Mouse (Mus musculus) hindbrain, postnatal 0 days (tissue): ENCODE measurements around the gene Map1a. TPM values are rescaled to one million over a fixed set of nuclear protein-coding genes. Genes with fewer than 3 reads are reported as not detected.

Experiments used
- ATAC-seq: fragments of 200-750 bp; cut with Nextera tagmentation; 2 replicates; pipeline ENCODE4 v1.8.0; 2017; ENCODE audit warnings: mild to moderate bottlenecking, moderate TSS enrichment, moderate library complexity
- DNase-seq: peaks from one replicate; pipeline ENCODE4 v3.0.0-alpha.2; 2015; ENCODE audit warnings: low spot score
- H3K27ac ChIP-seq: fragments of 300-500 bp; sonication (generic); 2 replicates; pipeline ENCODE4 v1.5.1; 2014; ENCODE audit warnings: mild to moderate bottlenecking
- H3K27me3 ChIP-seq: fragments of 300-500 bp; sonication (generic); 2 replicates; pipeline ENCODE4 v1.6.1; 2014; ENCODE audit warnings: low read length, mixed read lengths; ENCODE audit not compliant: insufficient read depth
- H3K36me3 ChIP-seq: fragments of 300-500 bp; sonication (generic); 2 replicates; pipeline ENCODE4 v1.6.1; 2014; ENCODE audit warnings: low read length, mixed read lengths; ENCODE audit not compliant: insufficient read depth
- H3K4me1 ChIP-seq: fragments of 300-500 bp; sonication (generic); 2 replicates; pipeline ENCODE4 v1.6.1; 2014; ENCODE audit warnings: antibody characterized with exemption, low read length, mixed read lengths; ENCODE audit not compliant: insufficient read depth
- H3K4me2 ChIP-seq: fragments of 300-500 bp; sonication (generic); 2 replicates; pipeline ENCODE4 v1.6.1; 2014; ENCODE audit warnings: low read depth, mild to moderate bottlenecking, low read length, moderate library complexity, mixed read lengths
- H3K4me3 ChIP-seq: fragments of 300-500 bp; sonication (generic); 2 replicates; pipeline ENCODE4 v1.5.1; 2014; ENCODE audit warnings: low read length
- H3K9ac ChIP-seq: fragments of 300-500 bp; sonication (generic); replicated peaks from 2 replicates; pipeline ENCODE4 v1.6.1; 2014; ENCODE audit warnings: mild to moderate bottlenecking, low read length, moderate library complexity, mixed read lengths
- H3K9me3 ChIP-seq: fragments of 300-500 bp; sonication (generic); 2 replicates; pipeline ENCODE4 v1.6.1; 2016; ENCODE audit warnings: low read length, mixed read lengths
- CTCF ChIP-seq: IDR thresholded peaks from 2 replicates; pipeline ENCODE4 v1.5.1; 2016; ENCODE audit warnings: antibody characterized with exemption, control low read depth, low read depth
- WGBS: fragments of 180-500 bp; shearing (Covaris S2); extraction: QIAGEN DNeasy Blood & Tissue Kit; methylation state at CpG from one replicate; pipeline ENCODE4 v1.1.7; 2014; 5-methylcytosine and 5-hydroxymethylcytosine counted together
- polyA plus RNA-seq: library from polyadenylated mRNA; unstranded; fragments of >200 nt; fragmentation: Nextera tagmentation; extraction: Ambion mirVana; gene quantifications from 2 replicates; pipeline ENCODE4 v1.2.1, GENCODE M21; 2015
- total RNA-seq: library from RNA; depleted of rRNA; stranded (reverse); fragments of >200 nt; gene quantifications from 2 replicates; pipeline ENCODE4 v1.2.3, GENCODE M21; 2014

Map1a gene
- total and polyA plus RNA-seq, 2 experiments from 2014 or later, result 72.5 to 160 TPM

DNA sequence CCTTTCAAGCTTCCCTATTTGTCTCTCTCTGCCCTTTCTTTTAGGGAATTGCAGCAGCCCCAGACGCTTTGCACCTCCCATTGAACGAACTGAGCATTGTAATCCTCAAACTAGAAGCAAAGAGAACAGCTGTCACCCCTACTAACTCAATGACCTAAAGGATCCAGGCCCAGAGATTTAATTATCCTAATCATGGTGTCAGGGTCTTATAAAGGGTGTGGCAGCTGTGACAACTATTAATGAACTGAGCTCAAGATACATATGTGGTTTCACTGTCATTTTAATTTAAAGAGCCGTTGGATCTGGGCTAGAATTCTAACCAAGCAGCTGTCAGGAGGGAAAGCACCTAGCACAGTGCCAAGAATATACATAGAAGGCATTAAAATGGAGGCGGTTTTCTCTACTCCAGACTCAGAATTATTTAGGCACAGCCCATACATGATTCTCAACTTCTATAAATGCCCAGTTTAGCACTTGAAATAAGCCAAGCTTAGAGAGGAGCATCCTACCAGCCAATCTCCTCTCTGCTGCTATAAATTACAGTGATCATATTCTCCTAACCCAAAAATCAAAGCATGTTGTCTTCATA is 17.4 kb upstream of the Map1a start:
- Histone ChIP-seq H3K27me3 (no peaks in the 10 kb centered on the region), H3K36me3 (no peaks in the 10 kb centered on the region), H3K4me3 (peak overlapping the region; percentile 98), H3K4me2 (peak overlapping the region; percentile 62), H3K27ac (peak overlapping the region; percentile 95), H3K9me3 (no peaks in the 10 kb centered on the region), H3K9ac (peak overlapping the region; percentile 87; the same call in 1 of the 2 replicates), H3K4me1 (peaks cover 8% of the 10 kb centered on the region; the same call in 1 of the 2 replicates)
- ATAC-seq (no peak), DNase-seq (peak; percentile 24)
- TF ChIP-seq CTCF, result no peak
- WGBS, result 10% methylated on average over 4 of the region's 4 CpGs

- ATAC-seq (no peak), DNase-seq (peak; percentile 77)
- WGBS, result 14% methylated on average over 2 of the region's 2 CpGs
- Histone ChIP-seq H3K4me3 (no peak overlapping the region), H3K4me2 (no peak overlapping the region), H3K9me3 (no peaks in the 10 kb centered on the region), H3K27ac (peak overlapping the region; percentile 93), H3K27me3 (no peaks in the 10 kb centered on the region), H3K9ac (no peak overlapping the region), H3K36me3 (no peaks in the 10 kb centered on the region), H3K4me1 (peaks cover 7% of the 10 kb centered on the region; the same call in 1 of the 2 replicates)
- TF ChIP-seq CTCF, result peak; percentile 38
Observed at GRCm38 (mm10) chr2:121287850-121288249, 1.6 kb upstream of the Map1a start.

GRCm38 (mm10) chr2:121289730-121290540 is 535 bp downstream of the Map1a start:
- TF ChIP-seq CTCF, result peak; percentile 53
- ATAC-seq (no peak; the same call in 1 of the 2 replicates), DNase-seq (peak; percentile 47)
- peak overlapping the region; percentile 93; the same call in 1 of the 2 replicates for H3K27ac ChIP-seq
- peak overlapping the region; percentile 74 for H3K4me2 ChIP-seq
- WGBS, result 3% methylated on average over 34 of the region's 36 CpGs
- no peaks in the 10 kb centered on the region for H3K36me3 ChIP-seq
- H3K4me3 ChIP-seq, result peak overlapping the region; percentile 61
- H3K27me3 ChIP-seq, result no peaks in the 10 kb centered on the region
- H3K9ac ChIP-seq, result peak overlapping the region; percentile 59
- H3K9me3 ChIP-seq, result no peaks in the 10 kb centered on the region
- peaks cover 20% of the 10 kb centered on the region for H3K4me1 ChIP-seq

GRCm38 (mm10) chr2:121292316-121293013 is 3.1 kb downstream of the Map1a start:
- H3K9ac ChIP-seq, result no peak overlapping the region
- no peaks in the 10 kb centered on the region for H3K27me3 ChIP-seq

GRCm38 (mm10) chr2:121294182-121294581 is 4.8 kb downstream of the Map1a start:
- WGBS, result 32% methylated on average over 4 of the region's 4 CpGs
- Histone ChIP-seq H3K27me3 (no peaks in the 10 kb centered on the region), H3K4me2 (peak overlapping the region; percentile 89), H3K9me3 (no peaks in the 10 kb centered on the region), H3K4me3 (peak overlapping the region; percentile 48), H3K27ac (peak overlapping the region; percentile 81), H3K36me3 (peaks cover 5% of the 10 kb centered on the region; the same call in 1 of the 2 replicates), H3K4me1 (peaks cover 24% of the 10 kb centered on the region), H3K9ac (peak overlapping the region; percentile 69; the same call in 1 of the 2 replicates)
- DNase-seq, result no peak
- no peak for TF ChIP-seq CTCF
- no peak for ATAC-seq

More at GRCm38 (mm10) chr2:121292316-121293013, 3.1 kb downstream of the Map1a start:
- no peak for DNase-seq
- Histone ChIP-seq H3K4me3 (no peak overlapping the region), H3K27ac (no peak overlapping the region), H3K4me2 (no peak overlapping the region), H3K9me3 (no peaks in the 10 kb centered on the region), H3K36me3 (no peaks in the 10 kb centered on the region), H3K4me1 (peaks cover 21% of the 10 kb centered on the region)
- 69% methylated on average over 5 of the region's 5 CpGs for WGBS
- peak; percentile 40 for TF ChIP-seq CTCF
- no peak for ATAC-seq

DNA sequence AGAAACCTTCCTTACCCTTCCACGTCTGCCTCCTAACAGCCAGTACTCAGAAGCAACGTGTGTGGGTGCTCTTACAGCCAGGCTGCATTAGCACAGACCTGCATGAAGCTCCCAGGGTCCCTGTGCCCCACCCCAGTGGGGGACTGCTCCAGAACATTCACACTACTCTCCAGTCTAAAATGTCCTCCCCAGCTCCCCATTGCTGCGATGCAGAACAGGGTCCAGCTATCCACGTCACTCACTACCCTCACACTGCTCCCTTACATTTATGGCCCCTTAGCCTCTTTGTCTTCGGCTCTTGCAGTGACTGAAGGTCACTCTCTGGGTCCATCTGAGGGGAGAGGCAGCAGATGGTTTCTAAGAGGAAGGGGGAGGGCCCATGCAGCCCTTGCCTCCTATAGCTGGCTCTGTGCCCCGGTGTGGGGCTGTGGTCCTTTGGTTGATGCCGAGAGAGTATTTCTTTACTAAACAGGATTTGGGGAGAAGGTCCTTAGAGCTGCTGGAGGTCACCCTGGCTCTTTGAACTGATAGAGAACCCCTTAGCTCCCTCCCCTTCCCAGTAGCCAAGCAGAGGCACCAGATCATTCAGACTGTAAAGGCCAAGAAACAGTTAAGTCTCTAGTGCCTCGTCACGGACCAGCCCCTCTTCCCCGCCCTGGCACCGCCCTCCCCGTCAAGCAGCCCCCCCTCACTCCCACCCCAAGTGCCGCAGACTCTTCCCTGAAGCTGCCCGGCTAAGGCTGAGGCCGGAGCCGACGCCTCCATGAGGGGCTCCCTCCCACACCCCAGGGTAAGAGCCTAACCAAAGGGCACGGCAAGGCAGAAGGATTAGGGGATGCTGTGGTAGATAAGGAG is 5.6 kb downstream of the Map1a start:
- no peak for TF ChIP-seq CTCF

More for the DNA sequence above, 5.6 kb downstream of the Map1a start:
- Histone ChIP-seq H3K4me2 (peak overlapping the region; percentile 89), H3K9ac (peak overlapping the region; percentile 69), H3K4me1 (peaks cover 24% of the 10 kb centered on the region), H3K27ac (peak overlapping the region; percentile 81), H3K9me3 (no peaks in the 10 kb centered on the region), H3K36me3 (peaks cover 13% of the 10 kb centered on the region; the same call in 1 of the 2 replicates), H3K4me3 (peak overlapping the region; percentile 48), H3K27me3 (no peaks in the 10 kb centered on the region)
- 2% methylated on average over 18 of the region's 18 CpGs for WGBS
- DNase-seq (peak; percentile 87), ATAC-seq (peak; percentile 83)
